Mouse (Mus musculus) limb, embryonic 13.5 days (tissue): ENCODE data around the gene Foxl1. TPM values are rescaled to one million over a fixed set of nuclear protein-coding genes. Genes with fewer than 3 reads are reported as not detected.

ENCODE experiments used
- ATAC-seq: fragments of 200-750 bp; cut with Nextera tagmentation; 2 replicates; pipeline ENCODE4 v1.8.0; 2017; ENCODE audit warnings: low read depth, moderate number of reproducible peaks, moderate TSS enrichment; ENCODE audit not compliant: low FRiP score
- H3K27ac ChIP-seq: fragments of 300-500 bp; sonication (generic); 2 replicates; pipeline ENCODE4 v1.5.1; 2015; ENCODE audit warnings: inconsistent platforms, mild to moderate bottlenecking, moderate library complexity
- H3K27me3 ChIP-seq: fragments of 300-500 bp; sonication (generic); 2 replicates; pipeline ENCODE4 v1.6.1; 2015; ENCODE audit warnings: mild to moderate bottlenecking, inconsistent platforms
- H3K36me3 ChIP-seq: fragments of 300-500 bp; sonication (generic); 2 replicates; pipeline ENCODE4 v1.6.1; 2015; ENCODE audit warnings: inconsistent platforms, mild to moderate bottlenecking, moderate library complexity
- H3K4me1 ChIP-seq: fragments of 300-500 bp; sonication (generic); 2 replicates; pipeline ENCODE4 v1.6.1; 2015; ENCODE audit warnings: inconsistent platforms
- H3K4me2 ChIP-seq: fragments of 300-500 bp; sonication (generic); replicated peaks from 2 replicates; pipeline ENCODE4 v1.6.1; 2015; ENCODE audit warnings: inconsistent platforms, mild to moderate bottlenecking, moderate library complexity
- H3K4me3 ChIP-seq: fragments of 300-500 bp; sonication (generic); 2 replicates; pipeline ENCODE4 v1.5.1; 2015; ENCODE audit warnings: moderate library complexity, mild to moderate bottlenecking, inconsistent platforms
- H3K9ac ChIP-seq: fragments of 300-500 bp; sonication (generic); 2 replicates; pipeline ENCODE4 v1.6.1; 2015; ENCODE audit warnings: mild to moderate bottlenecking, inconsistent platforms
- H3K9me3 ChIP-seq: fragments of 300-500 bp; sonication (generic); 2 replicates; pipeline ENCODE4 v1.6.1; 2016; ENCODE audit warnings: inconsistent platforms
- WGBS: fragments of 180-500 bp; shearing (Covaris S2); methylation state at CpG from one replicate; pipeline ENCODE4 v1.1.7; 2015; 5-methylcytosine and 5-hydroxymethylcytosine counted together
- polyA plus RNA-seq: library from polyadenylated mRNA; unstranded; fragments of >200 nt; fragmentation: Nextera tagmentation; extraction: Ambion mirVana; gene quantifications from 2 replicates; pipeline ENCODE4 v1.2.1, GENCODE M21; 2015

Foxl1 gene
- polyA plus RNA-seq, 1 experiment from 2014 or later: 0.15 TPM

DNA sequence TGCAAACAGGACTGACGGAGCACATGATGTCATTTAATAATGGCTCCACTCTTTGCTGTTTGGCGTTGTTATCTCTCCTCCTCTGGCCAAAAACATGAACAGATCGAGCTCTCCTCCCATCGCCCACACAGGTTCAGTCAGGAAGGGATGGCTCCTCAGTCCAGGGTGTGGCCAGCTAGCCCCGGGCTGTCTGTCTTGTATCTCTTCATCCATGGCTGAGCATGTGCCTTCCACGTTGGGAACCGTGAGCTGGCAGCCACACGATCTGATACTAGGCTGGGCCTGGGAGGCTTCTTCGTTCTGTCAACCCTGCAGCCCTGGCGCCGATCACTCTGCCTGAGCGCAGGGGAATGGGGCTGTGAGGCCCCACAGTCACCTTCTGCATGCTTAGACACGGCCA is 31.1 kb downstream of the Foxl1 start:
- whole genome bisulfite sequencing: 78% methylated on average over 13 of the region's 13 CpGs
- no peaks in the 10 kb centered on the region for H3K9me3 ChIP-seq
- H3K27ac ChIP-seq: no peak overlapping the region
- H3K4me1 ChIP-seq: peaks cover 10% of the 10 kb centered on the region
- no peak overlapping the region for H3K4me3 ChIP-seq
- peaks cover 28% of the 10 kb centered on the region for H3K27me3 ChIP-seq
- no peak for ATAC-seq
- H3K4me2 ChIP-seq: no peak overlapping the region
- no peaks in the 10 kb centered on the region for H3K36me3 ChIP-seq
- no peak overlapping the region for H3K9ac ChIP-seq

DNA sequence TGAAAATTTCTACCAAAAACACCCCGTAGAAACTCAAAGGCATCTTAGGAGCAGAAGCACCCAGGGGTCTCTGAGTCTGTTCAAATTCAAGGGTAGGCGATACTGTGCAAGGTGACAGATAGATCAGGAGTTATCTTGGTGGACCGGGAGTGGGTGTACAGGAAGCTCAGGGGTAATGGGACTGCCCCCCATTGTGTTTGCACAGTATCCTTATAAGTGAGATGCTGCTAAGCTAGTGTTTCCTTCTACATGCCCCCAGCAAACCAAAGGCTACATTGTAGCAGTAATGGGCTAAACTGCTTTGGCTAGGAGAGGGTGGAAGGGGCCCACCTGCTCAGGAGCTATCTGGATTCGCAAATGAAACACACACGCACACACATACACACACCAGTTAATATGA is 33.7 kb downstream of the Foxl1 start:
- H3K9me3 ChIP-seq: no peaks in the 10 kb centered on the region
- H3K4me2 ChIP-seq: no peak overlapping the region
- no peak overlapping the region for H3K4me3 ChIP-seq
- H3K27ac ChIP-seq: no peak overlapping the region
- H3K36me3 ChIP-seq: no peaks in the 10 kb centered on the region
- ATAC-seq: no peak
- H3K27me3 ChIP-seq: peaks cover 22% of the 10 kb centered on the region
- WGBS: 90% methylated on average over 5 of the region's 5 CpGs
- H3K9ac ChIP-seq: no peak overlapping the region
- H3K4me1 ChIP-seq: peaks cover 27% of the 10 kb centered on the region

DNA sequence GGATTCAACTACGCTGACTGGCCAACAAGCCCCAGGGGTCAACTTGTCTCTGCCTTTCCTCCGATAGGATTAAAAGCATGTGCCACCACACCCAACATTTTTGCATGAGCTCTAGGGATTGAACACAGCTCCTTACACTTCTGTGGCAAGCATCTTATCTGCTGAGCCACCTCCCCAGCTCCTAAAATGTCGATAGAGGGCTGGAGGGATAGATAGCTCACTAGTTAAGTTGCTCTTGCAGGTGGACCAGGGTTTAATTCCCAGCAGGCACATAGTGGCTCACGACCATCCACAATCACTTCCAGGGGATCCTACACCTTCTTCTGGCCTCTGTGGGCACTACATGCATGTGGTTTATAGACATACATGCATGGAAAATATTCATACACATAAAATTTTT is 34.7 kb downstream of the Foxl1 start:
- 74% methylated on average over 4 of the region's 4 CpGs for WGBS
- no peak for ATAC-seq

DNA sequence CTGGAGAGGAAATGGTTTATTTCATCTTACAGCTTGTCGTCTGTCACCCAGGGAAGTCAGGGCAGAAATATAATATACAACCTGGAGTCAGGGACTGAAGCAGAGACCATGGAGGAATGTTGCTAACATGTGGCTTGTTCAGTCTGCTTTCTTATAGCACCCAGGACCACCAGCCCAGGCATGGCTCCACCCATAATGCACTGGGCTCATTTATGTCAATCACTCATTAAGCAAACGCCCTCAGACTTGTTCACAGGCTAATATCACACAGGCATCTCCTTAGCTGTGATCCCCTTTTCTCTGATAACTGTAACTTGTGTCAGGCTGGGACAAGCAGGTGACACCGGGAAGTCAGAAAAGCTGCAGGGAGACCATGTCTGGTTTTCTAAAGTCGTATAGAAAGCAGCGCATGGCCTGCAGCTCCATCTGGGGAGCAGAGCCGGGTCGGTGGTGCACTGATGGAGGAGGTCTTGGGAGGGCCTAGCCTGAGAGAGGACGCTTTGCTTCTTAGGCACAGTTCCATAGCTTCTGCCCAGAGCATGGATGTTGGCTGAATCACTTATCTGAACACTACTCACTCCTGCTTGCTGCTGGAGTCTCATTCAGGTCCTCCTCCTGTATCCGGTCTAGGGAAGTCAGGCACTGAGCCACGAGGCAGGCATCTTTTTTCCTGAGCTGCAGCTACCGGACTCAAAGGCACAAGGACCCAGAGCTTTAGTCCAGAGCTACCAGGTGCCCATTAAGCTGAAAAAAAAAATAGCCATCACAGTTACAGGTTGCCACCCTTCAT is 35.4 kb downstream of the Foxl1 start:
- H3K36me3 ChIP-seq: no peaks in the 10 kb centered on the region
- no peak for ATAC-seq
- no peak overlapping the region for H3K27ac ChIP-seq
- no peak overlapping the region for H3K9ac ChIP-seq
- no peak overlapping the region for H3K4me2 ChIP-seq
- H3K4me1 ChIP-seq: peaks cover 27% of the 10 kb centered on the region
- WGBS: 59% methylated on average over 11 of the region's 11 CpGs
- H3K4me3 ChIP-seq: no peak overlapping the region
- no peaks in the 10 kb centered on the region for H3K9me3 ChIP-seq
- peaks cover 13% of the 10 kb centered on the region; the same call in 1 of the 2 replicates for H3K27me3 ChIP-seq

More for the DNA sequence above, 34.7 kb downstream of the Foxl1 start:
- Histone ChIP-seq H3K4me2 (no peak overlapping the region), H3K4me3 (no peak overlapping the region), H3K27ac (no peak overlapping the region), H3K27me3 (peaks cover 14% of the 10 kb centered on the region; the same call in 1 of the 2 replicates), H3K9me3 (no peaks in the 10 kb centered on the region), H3K9ac (no peak overlapping the region), H3K4me1 (peaks cover 27% of the 10 kb centered on the region), H3K36me3 (no peaks in the 10 kb centered on the region)

DNA sequence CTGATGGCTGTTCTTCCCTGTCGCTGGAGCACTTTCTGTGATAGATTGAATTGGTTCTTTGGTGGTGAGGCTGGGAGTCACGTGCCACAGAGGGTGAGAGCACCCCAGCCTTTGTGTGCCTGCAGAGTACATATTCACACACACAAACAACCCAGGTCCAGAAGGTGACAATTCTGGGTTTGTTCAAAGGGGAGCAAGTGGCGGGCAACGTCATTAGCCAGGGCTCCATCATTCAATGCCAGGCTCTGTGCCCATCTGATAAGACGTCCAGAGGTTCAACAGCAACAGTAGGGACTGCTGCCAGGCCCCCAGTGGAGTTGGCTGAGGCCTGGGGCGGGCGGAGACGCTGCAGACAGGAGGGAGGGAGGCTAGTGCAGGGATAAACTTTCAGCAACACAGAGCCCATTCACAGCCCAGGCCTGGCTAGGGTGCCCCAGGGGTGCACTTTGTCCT is 36.3 kb downstream of the Foxl1 start:
- Histone ChIP-seq H3K4me2 (no peak overlapping the region), H3K9me3 (no peaks in the 10 kb centered on the region), H3K36me3 (no peaks in the 10 kb centered on the region), H3K4me3 (no peak overlapping the region), H3K27ac (no peak overlapping the region), H3K27me3 (peaks cover 9% of the 10 kb centered on the region; the same call in 1 of the 2 replicates), H3K4me1 (peaks cover 29% of the 10 kb centered on the region), H3K9ac (no peak overlapping the region)
- WGBS: 39% methylated on average over 8 of the region's 8 CpGs
- ATAC-seq: 0 out of 2 replicates have a peak, but pooled peaks have one; percentile 51

DNA sequence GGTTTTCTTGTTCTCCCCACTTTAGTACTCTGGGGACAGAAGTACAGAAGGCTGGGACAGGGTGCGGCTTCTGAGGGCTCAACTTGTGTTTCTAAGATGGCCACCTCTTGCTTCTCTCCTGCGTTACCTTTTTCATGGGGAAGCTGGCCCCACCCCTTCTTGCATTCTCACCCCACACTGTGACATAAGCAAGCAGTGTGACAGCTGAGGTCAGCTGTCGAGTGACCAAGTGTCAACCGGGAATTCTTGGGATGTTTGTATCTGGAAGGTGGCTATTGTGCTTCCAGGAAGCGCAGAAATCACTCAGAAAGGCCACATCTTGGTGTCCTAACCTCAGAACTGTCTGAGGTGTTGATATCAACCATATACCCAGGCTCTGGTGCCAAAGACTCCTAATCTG is 40.3 kb downstream of the Foxl1 start:
- no peak overlapping the region for H3K4me3 ChIP-seq
- H3K4me1 ChIP-seq: peaks cover 45% of the 10 kb centered on the region
- no peaks in the 10 kb centered on the region for H3K36me3 ChIP-seq
- no peak overlapping the region for H3K27ac ChIP-seq
- H3K4me2 ChIP-seq: no peak overlapping the region
- ATAC-seq: no peak
- 73% methylated on average over 5 of the region's 5 CpGs for WGBS
- H3K9me3 ChIP-seq: no peaks in the 10 kb centered on the region
- H3K27me3 ChIP-seq: peaks cover 5% of the 10 kb centered on the region; the same call in 1 of the 2 replicates
- no peak overlapping the region for H3K9ac ChIP-seq

DNA sequence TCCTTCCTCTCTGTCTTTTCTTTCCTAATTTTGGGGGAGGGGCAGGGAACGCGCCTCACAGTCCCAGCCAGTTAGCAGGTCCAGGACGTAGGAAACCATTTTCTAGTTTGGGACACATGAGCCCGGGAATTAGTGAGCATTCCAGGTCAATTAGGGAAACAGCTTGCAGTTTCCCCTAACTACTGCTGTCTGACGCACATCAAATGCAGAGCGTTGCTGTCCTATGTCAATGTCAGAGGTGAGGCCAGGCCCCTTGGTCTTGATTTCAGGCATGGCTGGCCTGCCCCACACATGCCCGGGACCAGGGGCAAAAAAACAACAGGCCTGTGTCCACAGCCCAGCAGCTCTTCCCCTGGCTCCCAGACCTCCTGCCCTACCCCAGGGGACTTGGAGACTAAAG is 42.4 kb downstream of the Foxl1 start:
- no peak for ATAC-seq
- Histone ChIP-seq H3K4me3 (no peak overlapping the region), H3K27ac (no peak overlapping the region), H3K27me3 (peaks cover 5% of the 10 kb centered on the region; the same call in 1 of the 2 replicates), H3K9me3 (no peaks in the 10 kb centered on the region), H3K36me3 (no peaks in the 10 kb centered on the region), H3K9ac (no peak overlapping the region), H3K4me1 (peaks cover 36% of the 10 kb centered on the region), H3K4me2 (no peak overlapping the region)
- WGBS: 15% methylated on average over 7 of the region's 7 CpGs

DNA sequence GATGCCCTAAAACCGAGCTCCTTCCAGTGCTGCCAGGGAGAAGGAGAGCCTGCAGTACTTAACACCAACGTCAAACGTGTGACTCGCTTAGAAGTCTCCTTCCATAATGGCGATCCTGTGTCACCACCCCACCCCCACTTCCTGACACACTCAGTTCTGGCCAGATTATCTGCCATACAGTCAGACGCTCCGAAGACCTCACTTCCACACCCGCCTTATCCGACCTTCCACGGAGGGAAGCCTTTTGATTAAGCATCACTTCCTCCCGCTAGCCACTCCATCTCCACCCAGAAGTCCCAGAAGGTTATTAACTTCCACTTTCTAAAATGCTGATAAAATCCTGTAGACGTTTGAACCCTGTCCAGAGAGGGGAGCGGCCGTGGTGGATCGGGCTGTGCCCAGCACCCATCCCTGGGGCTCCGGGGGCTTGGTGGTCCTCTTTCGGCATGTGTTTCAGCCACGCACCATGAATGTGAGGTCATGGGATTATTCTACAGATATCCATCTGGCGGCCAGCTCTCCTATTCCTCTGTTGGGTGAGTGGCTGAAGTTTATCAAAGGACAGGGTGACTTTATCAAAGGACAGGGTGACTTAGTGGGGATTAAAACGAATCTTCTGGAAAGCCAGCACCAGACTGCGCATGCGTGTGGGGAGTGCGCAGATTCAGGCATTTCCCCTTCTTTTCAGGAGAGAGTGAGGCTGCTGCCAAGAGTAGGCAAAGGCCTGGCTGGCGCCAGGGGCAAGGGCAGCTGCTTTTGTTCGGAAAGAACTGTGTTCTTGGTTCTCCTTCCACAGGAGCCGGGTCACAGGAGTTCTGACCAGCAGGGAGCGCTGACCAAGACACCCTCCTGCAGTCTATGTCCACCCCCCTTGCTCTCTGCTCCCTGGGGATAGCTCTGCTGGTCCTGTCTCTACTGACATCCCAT is 43.1 kb downstream of the Foxl1 start:
- no peak for ATAC-seq
- 47% methylated on average over 27 of the region's 27 CpGs for WGBS
- Histone ChIP-seq H3K36me3 (no peaks in the 10 kb centered on the region), H3K4me1 (peaks cover 40% of the 10 kb centered on the region), H3K27ac (no peak overlapping the region), H3K27me3 (no peaks in the 10 kb centered on the region), H3K4me2 (no peak overlapping the region), H3K4me3 (no peak overlapping the region), H3K9ac (no peak overlapping the region), H3K9me3 (no peaks in the 10 kb centered on the region)

DNA sequence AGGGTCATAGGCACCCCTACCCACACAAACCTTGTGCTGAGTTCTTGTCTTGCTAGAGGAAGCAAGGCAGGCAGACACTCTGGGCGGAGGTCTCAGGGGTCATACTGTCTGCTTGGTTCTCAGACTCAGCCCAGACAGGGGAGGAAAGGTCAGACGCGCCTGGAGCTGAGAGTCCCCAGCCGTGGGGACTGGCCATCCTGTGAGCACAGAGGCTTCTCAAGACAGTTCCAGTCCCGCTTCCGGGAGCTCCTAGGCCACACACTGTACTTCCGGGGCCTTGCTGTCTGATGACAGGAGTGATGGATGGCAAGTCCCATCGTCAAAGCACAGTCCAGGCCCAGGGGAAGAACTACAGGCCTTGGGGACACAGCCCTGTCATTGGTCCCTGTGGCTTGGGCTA is 44.8 kb downstream of the Foxl1 start:
- ATAC-seq: no peak
- no peaks in the 10 kb centered on the region for H3K27me3 ChIP-seq
- peaks cover 44% of the 10 kb centered on the region for H3K4me1 ChIP-seq
- 65% methylated on average over 8 of the region's 8 CpGs for WGBS
- H3K4me3 ChIP-seq: no peak overlapping the region
- H3K9ac ChIP-seq: no peak overlapping the region
- no peaks in the 10 kb centered on the region for H3K36me3 ChIP-seq
- H3K9me3 ChIP-seq: no peaks in the 10 kb centered on the region
- no peak overlapping the region for H3K4me2 ChIP-seq
- H3K27ac ChIP-seq: no peak overlapping the region

DNA sequence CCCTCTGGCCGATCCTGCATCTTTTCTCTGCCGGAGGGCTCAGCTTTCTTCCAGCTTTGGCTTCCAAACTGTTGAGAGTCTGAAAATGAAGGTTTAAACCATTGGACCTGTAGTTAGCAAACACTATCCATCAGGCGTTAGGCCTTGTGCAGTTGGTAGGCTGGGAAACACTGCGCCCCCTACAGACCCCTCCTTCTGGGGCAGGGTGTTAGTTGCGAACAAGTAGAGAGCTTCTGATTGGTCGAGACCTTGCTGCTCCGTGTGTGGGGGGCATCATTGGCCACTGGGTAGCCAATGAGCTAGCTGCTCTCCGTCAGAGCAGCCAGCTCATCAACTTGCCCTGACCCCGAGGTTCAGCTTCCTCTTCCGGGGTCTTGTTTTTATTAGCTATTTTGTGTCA is 46.4 kb downstream of the Foxl1 start:
- H3K27ac ChIP-seq: no peak overlapping the region
- no peaks in the 10 kb centered on the region for H3K9me3 ChIP-seq
- no peaks in the 10 kb centered on the region for H3K27me3 ChIP-seq
- peak overlapping the region; percentile 58 for H3K4me2 ChIP-seq
- ATAC-seq: no peak
- no peak overlapping the region for H3K4me3 ChIP-seq
- H3K9ac ChIP-seq: no peak overlapping the region
- 51% methylated on average over 10 of the region's 10 CpGs for WGBS
- H3K36me3 ChIP-seq: no peaks in the 10 kb centered on the region
- H3K4me1 ChIP-seq: peaks cover 42% of the 10 kb centered on the region

DNA sequence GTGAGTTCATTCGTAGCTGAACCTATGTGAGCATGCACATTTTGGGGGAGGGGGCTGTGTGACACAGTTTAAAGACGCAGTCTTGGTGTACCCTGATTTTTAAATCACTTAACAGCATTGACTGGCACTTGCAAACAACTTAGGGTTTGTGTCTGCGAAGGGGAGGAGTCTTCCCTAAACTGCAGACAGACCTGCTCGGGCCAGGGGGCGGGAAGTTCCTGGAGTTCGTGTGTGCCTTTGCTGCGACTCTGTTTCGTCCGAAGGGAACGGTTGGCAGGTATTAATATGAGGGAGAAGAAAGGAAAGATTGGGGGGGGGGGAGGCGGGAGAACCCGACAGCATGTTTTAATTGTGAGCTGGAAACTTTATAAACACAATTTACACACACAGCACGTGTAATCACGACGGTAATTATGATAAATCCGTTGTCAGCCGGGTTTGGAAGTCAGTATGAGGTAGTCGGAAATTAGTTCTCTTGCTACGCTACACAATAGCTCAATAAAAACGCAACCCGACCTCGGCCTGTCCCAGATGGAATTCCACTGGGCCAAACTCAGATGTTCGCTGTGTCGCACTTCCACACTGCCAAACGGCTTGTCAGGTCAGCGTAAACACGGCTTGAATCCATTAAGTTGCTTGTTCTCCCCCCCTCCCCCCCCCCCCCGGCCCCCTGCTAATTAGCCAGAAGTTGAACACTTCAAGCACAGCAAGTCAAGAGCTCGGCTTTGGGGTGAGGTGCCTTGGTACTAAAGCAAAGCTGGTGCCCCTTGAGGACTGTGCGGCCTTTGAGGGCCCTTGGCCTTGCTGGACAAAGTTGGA is 47.2 kb downstream of the Foxl1 start:
- peak overlapping the region; percentile 22 for H3K4me3 ChIP-seq
- WGBS: 12% methylated on average over 29 of the region's 30 CpGs
- H3K9ac ChIP-seq: peak overlapping the region; percentile 10; the same call in 1 of the 2 replicates
- ATAC-seq: no peak
- peak overlapping the region; percentile 53; the same call in 1 of the 2 replicates for H3K27ac ChIP-seq
- peak overlapping the region; percentile 58 for H3K4me2 ChIP-seq
- H3K4me1 ChIP-seq: peaks cover 42% of the 10 kb centered on the region
- H3K27me3 ChIP-seq: no peaks in the 10 kb centered on the region
- H3K36me3 ChIP-seq: no peaks in the 10 kb centered on the region
- H3K9me3 ChIP-seq: no peaks in the 10 kb centered on the region
